Mouse (Mus musculus) heart, adult 8-10 months (tissue): ENCODE data around the gene Rbm46. TPM values are rescaled to one million over a fixed set of nuclear protein-coding genes. Genes with fewer than 3 reads are reported as not detected.

Experiments used
- DNase-seq: peaks from one replicate; pipeline ENCODE4 v3.0.0; 2022; ENCODE audit warnings: low spot score
- total RNA-seq, 4 experiments: library from RNA; stranded (reverse); gene quantifications; 2 replicates each; pipeline ENCODE4 v1.2.4; 2022

Gene Rbm46
- total RNA-seq: under 1 TPM in 3 of 4 experiments, not detected in 1; 0.11 to 0.28 (median 0.16) TPM

DNA sequence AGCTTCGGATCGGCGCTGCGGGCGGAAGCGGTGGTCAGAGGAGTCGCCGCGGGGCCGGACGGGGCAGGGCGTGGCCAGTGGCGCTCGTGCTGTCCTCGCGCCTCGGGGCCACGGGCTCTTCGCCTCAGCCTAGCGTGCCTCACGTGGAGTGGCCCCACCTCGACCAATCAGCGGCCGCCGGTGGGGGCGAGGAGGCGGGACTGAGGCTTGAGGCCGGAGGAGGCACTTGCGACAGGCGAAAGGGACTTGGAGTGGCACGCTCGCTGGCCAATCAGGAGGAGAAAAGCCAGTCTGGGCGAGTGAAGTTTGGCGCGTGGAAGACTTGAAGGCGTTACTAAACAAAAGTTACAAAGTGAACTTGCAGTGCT is at the start of gene Rbm46:
Gene Rbm46, minus strand, starts transcription at position 112 of the 368 bp plus-strand sequence.
- DNase-seq: peak; percentile 54

GRCm38 (mm10) chr3:82915632-82916031 is 39.3 kb upstream of the Rbm46 start:
- DNase-seq: no peak

DNA sequence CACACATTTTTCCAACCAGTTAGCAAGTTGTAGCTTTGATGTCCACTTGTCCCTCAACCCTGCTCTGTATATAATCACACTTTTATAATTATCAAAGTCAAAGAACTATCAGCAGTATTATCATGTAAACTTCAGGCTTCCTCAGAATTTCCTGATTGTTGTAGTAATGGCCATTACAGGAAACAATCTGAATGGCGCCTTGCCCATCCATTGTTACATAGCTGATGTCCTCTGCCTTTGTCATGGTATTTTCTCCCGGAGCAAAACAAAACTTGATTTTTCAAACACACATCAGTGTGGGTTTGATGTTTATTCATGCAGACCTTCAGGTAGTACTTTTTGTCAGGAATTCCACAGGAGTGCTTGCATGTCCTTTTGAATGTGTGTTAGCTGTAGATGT is 32.4 kb upstream of the Rbm46 start:
- DNase-seq: peak; percentile 55

DNA sequence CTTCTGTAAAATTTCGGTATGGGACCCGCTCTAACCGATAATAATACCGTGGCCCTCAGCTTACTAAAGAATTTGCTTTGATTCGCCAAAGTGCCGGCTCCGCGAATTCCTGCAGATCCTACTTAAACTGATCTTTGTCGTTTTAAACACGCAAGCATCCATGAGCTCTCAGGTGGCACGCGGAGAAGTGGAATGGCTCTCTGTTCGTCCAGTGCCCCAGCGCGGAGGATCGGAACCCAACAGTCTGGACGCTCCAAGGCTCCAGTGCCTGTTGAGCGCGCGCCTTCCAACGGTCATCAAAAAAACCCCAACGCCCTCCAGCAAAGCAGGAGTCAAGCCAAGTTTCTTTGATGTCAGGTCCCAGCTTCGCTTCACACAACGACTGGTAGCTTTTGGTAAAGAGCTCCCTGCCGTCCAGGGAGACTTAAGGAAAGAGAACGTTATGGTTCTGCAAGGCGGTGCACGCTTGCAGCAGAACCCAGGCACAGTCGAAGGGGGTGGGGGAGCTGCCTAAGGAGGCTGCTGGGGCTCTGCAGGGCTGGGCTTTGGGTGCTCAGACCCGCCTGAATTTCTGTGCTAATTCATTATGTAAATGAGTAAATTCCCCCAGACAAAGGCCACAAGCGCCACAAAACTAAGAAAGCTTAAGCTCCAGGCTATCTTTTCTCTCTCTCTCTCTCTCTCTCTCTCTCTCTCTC is 28.1 kb upstream of the Rbm46 start:
- DNase-seq: no peak

- DNase-seq: no peak
Measured at GRCm38 (mm10) chr3:82903613-82904205, 27.4 kb upstream of the Rbm46 start, which contains the start of gene Lrat. Lrat (minus strand) TSS chr3:82903973.

- DNase-seq: no peak
Measured at GRCm38 (mm10) chr3:82902757-82903612, 26.7 kb upstream of the Rbm46 start.

- DNase-seq: no peak
Measured at GRCm38 (mm10) chr3:82888842-82889241, 12.6 kb upstream of the Rbm46 start.

DNA sequence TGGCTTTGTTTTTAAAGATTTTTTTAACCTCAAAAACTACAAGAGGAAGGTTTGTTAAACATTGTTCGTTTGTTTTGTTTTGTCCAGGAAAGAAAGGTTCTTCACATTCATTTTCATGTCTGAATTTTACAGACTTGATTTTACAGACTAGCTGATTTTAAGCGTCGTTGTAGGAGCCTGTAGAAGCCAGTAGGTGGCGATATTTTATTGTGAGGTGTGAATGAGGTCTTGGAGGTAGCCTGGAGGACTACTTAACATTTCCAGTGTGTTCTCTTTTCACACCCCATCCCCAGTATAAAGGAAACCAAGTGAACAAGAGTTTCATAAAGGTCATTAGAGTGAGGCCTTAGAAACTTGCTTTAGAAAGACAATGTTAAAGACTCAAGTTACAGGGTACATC is 975 bp upstream of the Rbm46 start:
- peak; percentile 35 for DNase-seq

GRCm38 (mm10) chr3:82875671-82876371 is 462 bp downstream of the Rbm46 start:
- DNase-seq: no peak

DNA sequence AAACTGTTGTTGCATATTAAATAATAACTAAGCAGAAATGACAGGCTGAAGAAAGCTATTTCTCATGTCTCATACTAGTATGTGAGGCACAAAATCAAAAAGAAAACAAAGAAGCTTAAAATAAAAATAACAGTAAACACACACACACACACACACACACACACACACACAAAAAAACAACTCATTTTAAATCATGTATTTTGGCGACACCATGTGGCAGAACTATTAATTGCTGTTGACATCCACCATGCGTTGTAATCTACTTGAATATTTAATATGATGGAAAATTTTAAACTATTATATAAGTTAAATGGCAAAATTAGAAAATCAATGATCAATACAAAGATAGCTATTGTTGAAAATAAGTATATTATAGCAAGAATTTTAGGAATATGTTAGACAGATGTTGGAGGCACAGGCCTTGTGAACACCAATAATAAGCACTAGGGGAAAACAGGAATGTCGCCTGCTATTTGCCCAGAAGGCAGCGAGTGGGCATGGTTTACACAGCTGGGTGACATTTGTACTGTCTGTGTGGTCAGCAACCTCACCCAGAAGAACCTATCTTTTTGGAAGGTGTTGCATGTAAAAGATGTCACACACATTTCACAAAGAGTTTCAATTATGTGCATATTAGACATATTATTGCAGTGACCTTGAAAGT is 18.7 kb downstream of the Rbm46 start:
- no peak for DNase-seq

- DNase-seq: no peak
Measured at GRCm38 (mm10) chr3:82825165-82825564, 51.1 kb downstream of the Rbm46 start.

GRCm38 (mm10) chr3:82811851-82812250 is 64.4 kb downstream of the Rbm46 start:
- DNase-seq: no peak

- no peak for DNase-seq
Measured at GRCm38 (mm10) chr3:82810334-82811120, 65.8 kb downstream of the Rbm46 start.

DNA sequence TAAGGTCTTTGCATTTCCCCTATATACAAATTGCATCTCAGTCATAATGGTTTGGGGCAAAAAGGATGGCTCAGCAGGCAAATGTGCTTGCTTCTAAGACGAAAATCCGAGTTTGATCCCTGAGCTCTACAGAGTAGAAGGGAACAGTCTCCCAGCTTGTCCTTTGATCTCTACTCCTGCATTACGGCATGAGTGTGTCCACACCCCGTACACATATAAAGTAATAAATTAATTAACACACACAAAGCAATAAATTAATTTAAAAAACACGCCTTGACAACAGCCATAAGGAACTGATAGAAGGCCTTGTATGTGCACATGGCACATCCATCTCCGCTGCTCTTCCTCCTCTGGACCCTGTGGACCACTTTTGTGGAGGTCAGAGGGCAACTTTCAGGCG is 66.5 kb downstream of the Rbm46 start:
- no peak for DNase-seq

DNA sequence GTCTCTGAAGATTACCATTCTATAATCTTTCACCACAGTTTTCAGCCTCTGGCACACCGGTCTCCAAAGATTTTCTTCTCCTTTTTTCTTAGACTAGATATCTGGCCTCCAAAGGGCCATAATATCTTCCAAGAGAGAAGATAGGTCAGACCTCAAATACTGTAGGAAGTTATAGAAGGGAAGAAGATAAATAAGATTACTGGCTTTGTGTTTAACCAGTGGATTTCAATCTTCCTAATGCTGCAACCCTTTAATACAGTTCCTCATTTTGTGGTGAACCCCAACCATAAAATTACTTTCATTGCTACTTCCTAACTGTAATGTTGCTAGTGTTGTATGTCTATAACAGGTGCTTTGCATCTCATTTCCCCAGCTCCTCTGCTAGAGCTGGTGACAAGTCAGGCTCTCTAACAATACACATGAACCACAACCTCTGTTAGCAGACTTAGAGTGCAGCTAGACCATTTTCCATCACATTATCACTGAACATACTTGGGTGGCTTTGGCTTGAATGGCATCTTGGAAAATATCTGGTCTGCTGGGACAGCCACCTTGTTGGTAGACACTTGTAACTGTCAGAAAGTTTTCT is 67.9 kb downstream of the Rbm46 start:
- no peak for DNase-seq

DNA sequence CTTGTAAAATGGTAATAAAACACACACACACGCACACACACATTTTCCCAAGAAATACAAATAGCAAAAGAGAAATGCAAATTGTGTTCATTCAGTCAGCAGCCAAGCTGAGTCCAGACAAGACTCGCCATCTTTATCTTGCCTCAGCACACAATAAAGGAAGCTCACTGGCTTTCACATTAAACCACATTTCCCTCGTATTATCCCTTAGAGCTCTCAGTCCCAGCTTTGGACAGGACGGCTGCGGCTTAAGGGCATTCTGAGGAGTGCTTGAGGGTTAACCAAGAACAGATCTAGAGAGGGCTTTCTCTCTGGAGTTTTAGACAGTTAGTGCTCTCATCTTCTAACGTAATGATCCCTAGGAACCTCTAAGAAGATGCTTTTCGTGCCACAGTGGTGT is 71.0 kb downstream of the Rbm46 start:
- no peak for DNase-seq

- no peak for DNase-seq
Measured at GRCm38 (mm10) chr3:82800470-82800843, 75.8 kb downstream of the Rbm46 start.

DNA sequence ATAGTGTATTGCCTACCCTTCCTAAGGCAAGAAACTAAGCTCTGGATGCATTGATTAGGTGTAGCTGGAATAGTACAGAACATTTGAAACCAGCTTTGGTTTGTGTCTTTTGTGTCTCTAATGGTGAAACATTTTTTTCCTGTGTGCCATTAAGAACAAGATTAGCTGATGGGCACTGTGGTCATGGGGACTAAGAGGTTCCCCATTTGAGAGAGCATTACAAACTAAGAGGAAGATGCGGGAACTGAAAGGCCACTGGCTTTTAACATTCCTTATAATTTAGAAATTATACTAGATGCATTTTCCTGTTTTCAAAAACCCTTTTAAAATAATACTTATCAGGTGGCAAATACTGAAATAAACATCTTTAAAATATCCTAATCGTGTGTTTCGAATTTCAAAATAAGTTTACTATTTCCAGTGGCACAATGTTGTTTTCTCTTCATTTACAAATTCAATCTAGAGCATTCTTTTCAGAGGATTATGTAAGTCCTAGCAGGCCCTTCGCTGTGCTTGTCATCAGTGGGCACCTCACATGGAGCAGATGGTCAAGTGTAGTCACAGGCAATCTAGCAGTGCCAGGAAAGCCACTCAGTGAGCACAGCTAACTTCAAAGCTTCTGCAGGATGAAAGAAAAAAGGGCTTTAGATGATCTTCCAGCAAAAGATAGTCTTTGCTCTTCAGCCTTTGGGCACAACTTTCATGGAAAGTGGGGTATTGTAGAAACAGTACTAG is 76.4 kb downstream of the Rbm46 start:
- DNase-seq: no peak

DNA sequence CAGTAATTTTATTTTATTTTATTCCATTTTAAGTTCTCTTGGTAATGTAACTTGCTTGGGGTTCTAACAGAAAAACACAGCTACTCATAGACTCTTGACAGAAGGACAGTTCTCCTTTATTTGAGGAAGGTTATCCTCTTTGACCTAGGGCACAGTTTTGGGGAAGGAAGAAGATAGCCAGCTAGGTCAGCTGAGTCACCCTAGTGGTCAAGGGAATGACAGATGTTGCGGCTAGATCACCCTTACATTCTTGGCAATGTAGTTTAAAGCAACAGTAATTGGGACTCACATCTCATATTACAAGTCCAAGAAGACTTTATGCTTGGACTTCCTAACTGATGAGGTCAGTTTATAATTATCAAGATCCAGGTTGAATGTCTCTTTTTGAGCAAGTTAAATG is 82.6 kb downstream of the Rbm46 start:
- DNase-seq: peak; percentile 1

- DNase-seq: no peak
Measured at GRCm38 (mm10) chr3:82791663-82792062, 84.6 kb downstream of the Rbm46 start.
